Mouse (Mus musculus): ENCODE data around the gene Agxt. TPM values are rescaled to one million over a fixed set of nuclear protein-coding genes. Genes with fewer than 3 reads are reported as not detected.
A peak's percentile ranks its signal among the peaks of the same experiment; 100 is the strongest.

Gene Agxt
- polyA plus RNA-seq, 1 experiment from 2014 or later: 2.2 TPM

DNA sequence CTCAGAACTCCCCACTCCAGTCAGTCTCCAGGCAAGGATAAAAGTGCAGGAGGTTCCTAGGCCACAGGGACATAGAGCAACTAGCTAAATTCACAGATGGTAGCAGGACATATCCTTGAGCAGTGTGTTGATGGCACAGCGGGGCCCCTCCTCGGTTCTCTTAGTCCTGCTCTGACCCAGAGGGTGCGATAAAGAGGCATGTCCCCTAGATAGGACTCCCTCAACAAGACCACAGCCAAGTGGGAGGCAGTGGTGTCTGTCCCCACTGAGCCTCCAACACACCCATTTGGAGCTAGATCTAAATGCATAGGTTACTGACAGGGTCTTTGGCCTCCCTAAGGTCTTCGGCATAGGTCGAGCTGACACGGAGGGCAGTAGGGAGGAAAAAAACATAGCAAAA, 40.8 kb downstream of the Agxt start:
- H3K9ac ChIP-seq: no peak overlapping the region
- 0 out of 2 replicates have a peak, but pooled peaks cover 5% of the 10 kb centered on the region for H3K4me1 ChIP-seq
- no peak overlapping the region for H3K4me3 ChIP-seq
- H3K4me2 ChIP-seq: no peak overlapping the region; the same call in 1 of the 2 replicates
- peaks cover 50% of the 10 kb centered on the region for H3K27me3 ChIP-seq (replicated peaks)
- no peak overlapping the region for H3K27ac ChIP-seq
- no peaks in the 10 kb centered on the region for H3K36me3 ChIP-seq
- WGBS (ENCODE audit: insufficient replicate concordance): 18% methylated on average over 6 of the region's 6 CpGs
- ATAC-seq: no peak
- no peaks in the 10 kb centered on the region for H3K9me3 ChIP-seq (replicated peaks)

DNA sequence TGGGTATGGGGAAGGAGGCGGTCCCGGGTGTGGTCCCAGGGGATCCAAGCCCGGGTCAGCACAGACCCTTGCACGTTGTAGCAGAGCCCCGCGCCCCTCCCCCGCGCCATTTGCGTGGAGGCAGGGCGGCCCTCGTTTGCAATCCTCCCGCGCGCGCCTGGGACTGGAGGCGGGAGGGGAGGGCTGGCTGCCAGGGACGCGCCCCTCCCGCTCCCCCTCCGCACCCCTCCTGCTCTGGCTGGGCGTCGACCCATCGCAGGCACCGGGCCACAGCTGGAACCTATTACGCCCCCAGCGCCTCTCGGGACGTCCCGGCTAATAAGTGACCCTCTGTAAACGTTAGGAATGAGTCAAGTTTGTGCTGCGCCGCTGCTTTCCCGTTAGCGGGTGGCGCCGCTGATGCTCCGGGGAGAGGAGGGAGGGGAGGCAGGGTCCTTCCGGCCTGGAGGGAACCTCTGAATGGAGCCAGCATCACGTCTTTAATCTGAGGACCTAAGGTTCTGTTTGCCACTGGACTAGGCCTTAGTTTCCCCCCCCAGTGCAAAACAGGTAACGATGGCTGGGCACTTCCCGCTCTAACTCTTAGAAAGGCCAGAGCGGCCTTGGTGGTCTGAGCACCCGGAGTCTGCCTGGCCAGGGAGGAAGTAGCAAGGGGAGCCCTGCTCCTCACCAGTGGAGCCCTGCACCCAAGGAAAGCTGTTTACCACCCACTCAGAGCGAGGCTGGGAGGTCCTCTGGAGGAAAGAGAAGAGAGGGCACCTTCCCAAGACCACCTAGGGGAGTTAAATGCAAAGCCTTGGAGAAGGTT, 41.7 kb downstream of the Agxt start:
- H3K4me2 ChIP-seq: peak overlapping the region; percentile 58
- no peak overlapping the region for H3K9ac ChIP-seq
- 3% methylated on average over 35 of the region's 44 CpGs for WGBS (ENCODE audit: insufficient replicate concordance)
- H3K36me3 ChIP-seq: no peaks in the 10 kb centered on the region
- H3K4me3 ChIP-seq: peak overlapping the region; percentile 23
- no peaks in the 10 kb centered on the region for H3K9me3 ChIP-seq (replicated peaks)
- peaks cover 56% of the 10 kb centered on the region for H3K27me3 ChIP-seq (replicated peaks)
- ATAC-seq: 0 out of 2 replicates have a peak, but pooled peaks have one; percentile 16
- 0 out of 2 replicates have a peak, but pooled peaks cover 5% of the 10 kb centered on the region for H3K4me1 ChIP-seq
- H3K27ac ChIP-seq: 0 out of 2 replicates have a peak overlapping the region, but pooled peaks have one; percentile 6

DNA sequence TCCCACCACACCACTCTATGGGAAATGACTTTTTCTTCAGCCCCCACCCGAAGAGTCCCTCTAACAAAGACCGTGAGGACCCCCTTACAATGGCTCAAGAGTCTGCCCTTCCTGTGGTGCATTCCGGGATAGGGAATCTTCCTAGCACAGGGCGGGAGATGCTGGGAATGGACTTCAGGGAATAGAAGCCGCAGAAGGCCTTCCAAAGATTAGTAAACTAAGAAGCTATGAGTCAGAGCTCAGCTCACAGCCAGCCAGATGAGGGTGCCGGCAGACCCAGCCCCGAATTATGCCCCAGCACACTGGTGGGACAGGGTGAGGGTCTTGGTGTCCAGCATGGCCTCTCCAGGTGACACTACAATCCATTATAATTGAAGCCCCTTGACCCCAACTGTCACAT, 47.2 kb downstream of the Agxt start:
- no peak overlapping the region for H3K4me3 ChIP-seq
- H3K9ac ChIP-seq: no peak overlapping the region
- no peaks in the 10 kb centered on the region for H3K9me3 ChIP-seq (replicated peaks)
- no peaks in the 10 kb centered on the region for H3K4me1 ChIP-seq
- H3K36me3 ChIP-seq: no peaks in the 10 kb centered on the region
- ATAC-seq: no peak
- H3K27me3 ChIP-seq (replicated peaks): peaks cover 34% of the 10 kb centered on the region
- 73% methylated on average over 7 of the region's 7 CpGs for WGBS (ENCODE audit: insufficient replicate concordance)
- no peak overlapping the region for H3K27ac ChIP-seq
- H3K4me2 ChIP-seq: no peak overlapping the region

- peaks cover 20% of the 10 kb centered on the region; the same call in 1 of the 2 replicates for H3K27me3 ChIP-seq (replicated peaks)
- no peak overlapping the region for H3K9ac ChIP-seq
- no peaks in the 10 kb centered on the region for H3K4me1 ChIP-seq
- H3K4me2 ChIP-seq: no peak overlapping the region
- H3K36me3 ChIP-seq: no peaks in the 10 kb centered on the region
- no peaks in the 10 kb centered on the region for H3K9me3 ChIP-seq (replicated peaks)
- ATAC-seq: no peak
- WGBS (ENCODE audit: insufficient replicate concordance): 64% methylated on average over 14 of the region's 14 CpGs
- no peak overlapping the region for H3K27ac ChIP-seq
- no peak overlapping the region for H3K4me3 ChIP-seq
These were observed 49.2 kb downstream of the Agxt start for GRCm38 (mm10) chr1:93184071-93184828.

DNA sequence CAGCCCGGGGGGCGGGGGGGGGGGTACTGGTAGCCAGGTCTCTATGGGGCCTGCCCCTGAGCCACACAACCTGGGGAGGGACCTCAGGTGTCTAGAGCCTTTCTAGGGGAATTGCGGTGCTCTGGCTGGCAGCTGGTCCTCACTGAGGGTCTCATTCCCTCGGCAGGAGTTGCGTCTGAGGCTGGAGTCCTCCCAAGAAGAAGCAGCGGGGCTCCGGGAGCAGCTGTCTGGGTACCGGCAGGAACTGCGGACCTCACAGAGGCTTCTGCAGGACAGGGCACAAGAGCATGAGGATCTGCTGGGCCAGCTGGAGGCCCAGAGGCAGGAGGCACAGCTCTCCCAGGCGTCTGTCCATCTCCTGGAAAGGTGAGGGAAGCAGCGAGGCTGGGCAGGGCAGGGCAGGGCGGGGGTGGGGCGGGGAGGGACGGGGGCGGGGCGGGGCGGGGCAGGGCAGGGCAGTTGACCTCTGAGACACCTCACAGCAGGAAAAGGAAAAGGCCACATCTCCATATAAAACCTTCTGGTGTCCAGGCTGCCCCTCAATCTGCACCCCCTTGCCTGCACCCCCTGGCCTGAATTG, 55.8 kb downstream of the Agxt start:
- H3K36me3 ChIP-seq: no peaks in the 10 kb centered on the region
- no peak overlapping the region for H3K27ac ChIP-seq
- peaks cover 26% of the 10 kb centered on the region for H3K27me3 ChIP-seq (replicated peaks)
- WGBS (ENCODE audit: insufficient replicate concordance): 17% methylated on average over 9 of the region's 17 CpGs
- H3K9me3 ChIP-seq (replicated peaks): no peaks in the 10 kb centered on the region
- no peaks in the 10 kb centered on the region for H3K4me1 ChIP-seq
- no peak overlapping the region for H3K4me3 ChIP-seq
- no peak overlapping the region for H3K4me2 ChIP-seq
- ATAC-seq: no peak
- no peak overlapping the region for H3K9ac ChIP-seq

DNA sequence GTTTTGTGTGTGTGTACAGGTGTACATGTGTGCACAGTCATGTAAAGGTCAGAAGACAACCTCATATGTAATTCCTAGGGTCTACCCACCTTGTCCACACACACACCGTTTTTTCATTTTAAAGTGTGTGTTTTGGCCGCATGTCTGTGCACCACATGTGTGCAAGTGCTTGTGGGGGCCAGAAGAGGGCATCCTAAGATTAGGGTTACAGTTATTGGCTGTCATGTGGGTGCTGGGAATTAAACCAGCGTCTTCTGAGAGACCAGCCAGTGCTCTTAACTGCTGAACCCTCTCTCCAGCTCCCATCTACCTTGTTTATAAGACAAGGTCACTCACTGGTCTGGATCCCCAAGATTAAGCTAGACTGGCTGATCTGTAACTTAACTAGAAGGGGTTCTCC, 59.9 kb downstream of the Agxt start:
- Histone ChIP-seq H3K4me2 (no peak overlapping the region), H3K4me3 (no peak overlapping the region), H3K9me3 (replicated peaks) (0 out of 2 replicates have a peak, but pooled peaks cover 4% of the 10 kb centered on the region), H3K36me3 (no peaks in the 10 kb centered on the region), H3K27me3 (replicated peaks) (peaks cover 11% of the 10 kb centered on the region), H3K27ac (no peak overlapping the region), H3K4me1 (no peaks in the 10 kb centered on the region), H3K9ac (no peak overlapping the region)
- WGBS (ENCODE audit: insufficient replicate concordance): 63% methylated on average over 3 of the region's 3 CpGs
- no peak for ATAC-seq

Other genes starting within 250 kb of the Agxt start
- gene Ankmy1, start 232.3 kb upstream of the Agxt start, polyA plus RNA-seq (2016; fragmentation: Nextera tagmentation; extraction: Ambion mirVana): 0.04 and 0.11 TPM in 2 replicates
- gene Dusp28, start 228.3 kb upstream of the Agxt start, polyA plus RNA-seq (2016; fragmentation: Nextera tagmentation; extraction: Ambion mirVana): 7.2 and 7.7 TPM in 2 replicates
- gene Rnpepl1, start 224.5 kb upstream of the Agxt start, polyA plus RNA-seq (2016; fragmentation: Nextera tagmentation; extraction: Ambion mirVana): 22.1 and 22.3 TPM in 2 replicates
- gene Capn10, start 200.9 kb upstream of the Agxt start, polyA plus RNA-seq (2016; fragmentation: Nextera tagmentation; extraction: Ambion mirVana): 12.5 and 12.6 TPM in 2 replicates
- 0.36 and 0.51 TPM in 2 replicates for gene Gpr35, start 184.4 kb upstream of the Agxt start, polyA plus RNA-seq (2016; fragmentation: Nextera tagmentation; extraction: Ambion mirVana)
- not detected in 2 replicates for gene Aqp12, start 128.9 kb upstream of the Agxt start, polyA plus RNA-seq (2016; fragmentation: Nextera tagmentation; extraction: Ambion mirVana)
- 0.38 and 0.98 TPM in 2 replicates for gene Kif1a, start 33.3 kb upstream of the Agxt start, polyA plus RNA-seq (2016; fragmentation: Nextera tagmentation; extraction: Ambion mirVana)
- gene 2310007B03Rik, start 25.7 kb downstream of the Agxt start, polyA plus RNA-seq (2016; fragmentation: Nextera tagmentation; extraction: Ambion mirVana): not detected in 2 replicates
- 0.02 and 0.04 TPM in 2 replicates for gene Crocc2, start 33.5 kb downstream of the Agxt start, polyA plus RNA-seq (2016; fragmentation: Nextera tagmentation; extraction: Ambion mirVana)
- gene Sned1, start 100.6 kb downstream of the Agxt start, polyA plus RNA-seq (2016; fragmentation: Nextera tagmentation; extraction: Ambion mirVana): 0.52 and 1.4 TPM in 2 replicates
- gene Mterf4, start 170.7 kb downstream of the Agxt start, polyA plus RNA-seq (2016; fragmentation: Nextera tagmentation; extraction: Ambion mirVana): 17.4 and 17.5 TPM in 2 replicates
- gene Ppp1r7, start 207.6 kb downstream of the Agxt start, polyA plus RNA-seq (2016; fragmentation: Nextera tagmentation; extraction: Ambion mirVana): 58.6 and 59.6 TPM in 2 replicates
- gene Pask, start 208.2 kb downstream of the Agxt start, polyA plus RNA-seq (2016; fragmentation: Nextera tagmentation; extraction: Ambion mirVana): 9.7 and 10.0 TPM in 2 replicates
- gene Ano7, start 238.7 kb downstream of the Agxt start, polyA plus RNA-seq (2016; fragmentation: Nextera tagmentation; extraction: Ambion mirVana): 0.11 and 0.39 TPM in 2 replicates